In genomic region chr5:143287774-143288328, GRCm38 (mm10) we compare ENCODE assay signal across 8 mouse cellular contexts. TPM values are rescaled to one million over a fixed set of nuclear protein-coding genes. Genes with fewer than 3 reads are reported as not detected.
DNase-seq lines count a peak whose midpoint lies in the region; ATAC-seq and TF ChIP-seq lines count a peak whose summit lies in the region.

No protein-coding gene starts in this region.

- TF ChIP-seq POLR2A in kidney, adult 2 months (IDR thresholded peaks at IDR 0.05; ENCODE audit: low read depth, low read length), result no peak

- no peak for DNase-seq in kidney, adult 2 months
- no peak for DNase-seq in kidney, postnatal 25 days
- DNase-seq in thymus, postnatal 36 days, result peak; percentile 30 to 45
- DNase-seq in left cerebral cortex, postnatal 25 days (ENCODE audit: low spot score in 2 of 2), result no peak

- no peaks in the 10 kb centered on the region for H3K36me3 ChIP-seq in kidney, adult 2 months (ENCODE audit: control insufficient read depth, insufficient read depth, low read length)

- no peak overlapping the region for H3K27ac ChIP-seq in kidney, adult 2 months (ENCODE audit: insufficient read depth, low read depth, low read length)
- H3K27ac ChIP-seq in brown adipose tissue, adult 24 weeks (replicated peaks; ENCODE audit: low read depth, low read length), result no peak overlapping the region

- intact Hi-C loops in left cerebral cortex, postnatal 25 days (cut with DNase I), result no loop called here

- peak; percentile 66 for ATAC-seq in granulocyte monocyte progenitor cell, adult 5-6 weeks (replicated peaks; ENCODE audit: poor library complexity, severe bottlenecking)
- ATAC-seq in megakaryocyte, adult 5-6 weeks (ENCODE audit: poor library complexity, severe bottlenecking), result peak; percentile 62
- ATAC-seq in activated CD4-positive, CD25-positive, alpha-beta regulatory T cell, adult 4 months, result no peak

- WGBS in kidney, adult 2 months, result 15% methylated on average over 48 of the region's 48 CpGs

- no peaks in the 10 kb centered on the region; the same call in 1 of the 2 replicates for H3K27me3 ChIP-seq in kidney, adult 2 months (replicated peaks; ENCODE audit: control insufficient read depth, insufficient read depth, low read length)

- H3K4me3 ChIP-seq in kidney, adult 2 months (ENCODE audit: insufficient read depth, low read depth, low read length), result peak overlapping the region; percentile 10; the same call in 1 of the 2 replicates
- H3K4me3 ChIP-seq in brown adipose tissue, adult 24 weeks (ENCODE audit: insufficient read depth, low read depth, low read length), result peak overlapping the region; percentile 32

- H3K4me1 ChIP-seq in kidney, adult 2 months (ENCODE audit: control insufficient read depth, insufficient read depth, low read length), result no peaks in the 10 kb centered on the region
- H3K4me1 ChIP-seq in brown adipose tissue, adult 24 weeks (ENCODE audit: control insufficient read depth, insufficient read depth, insufficient read length, low read length), result no peaks in the 10 kb centered on the region

- TF ChIP-seq CTCF in kidney, adult 2 months (conservative IDR thresholded peaks at IDR 0.05; ENCODE audit: insufficient read depth, insufficient read length, low read depth, low read length), result no peak

RNA-seq across cellular contexts. Expression of gene Zfp853, which starts 5.6 kb away (rescaled TPM):
- polyA plus RNA-seq in kidney, adult 2 months (2012; rRNA removed), result 0.99 and 1.1 TPM in 2 replicates
- polyA plus RNA-seq in brown adipose tissue, adult 24 weeks (2012; ENCODE audit: insufficient read depth, insufficient read length, missing spikeins), result not detected in 2 replicates
- total RNA-seq in granulocyte monocyte progenitor cell, adult 5-6 weeks (2014; fragmentation: Nextera tagmentation), result not detected in 2 replicates
- total RNA-seq in granulocyte monocyte progenitor cell, adult 5-6 weeks (2017), result not detected in 2 replicates
- total RNA-seq in megakaryocyte, adult 5-6 weeks (2015), result 0.09 TPM in 1 of 2 replicates, not detected in the other
- total RNA-seq in megakaryocyte, adult 5-6 weeks (2017), result not detected in 2 replicates
- 1 to 10 TPM; 6.7 to 7.6 TPM for total RNA-seq in left cerebral cortex, postnatal 25 days (2021)
- polyA plus RNA-seq in activated CD4-positive, CD25-positive, alpha-beta regulatory T cell, adult 4 months (2017; shearing (Covaris generic)), result not detected

RNA-seq across cellular contexts. Expression of gene Zfp316, which starts 18.0 kb away (rescaled TPM):
- polyA plus RNA-seq in kidney, adult 2 months (2012; rRNA removed), result 4.5 and 6.4 TPM in 2 replicates
- 1.5 and 1.6 TPM in 2 replicates for polyA plus RNA-seq in brown adipose tissue, adult 24 weeks (2012; ENCODE audit: insufficient read depth, insufficient read length, missing spikeins)
- 2.8 and 3.5 TPM in 2 replicates for total RNA-seq in granulocyte monocyte progenitor cell, adult 5-6 weeks (2014; fragmentation: Nextera tagmentation)
- 2.7 and 3.5 TPM in 2 replicates for total RNA-seq in granulocyte monocyte progenitor cell, adult 5-6 weeks (2017)
- 0.32 and 0.47 TPM in 2 replicates for total RNA-seq in megakaryocyte, adult 5-6 weeks (2015)
- total RNA-seq in megakaryocyte, adult 5-6 weeks (2017), result 1.2 and 1.4 TPM in 2 replicates
- total RNA-seq in left cerebral cortex, postnatal 25 days (2021), result 10 to 100 TPM; 18.6 to 20.1 TPM
- under 1 TPM; 0.19 to 0.25 TPM for polyA plus RNA-seq in activated CD4-positive, CD25-positive, alpha-beta regulatory T cell, adult 4 months (2017; shearing (Covaris generic))

RNA-seq across cellular contexts. Expression of gene E130309D02Rik, which starts 27.3 kb away (rescaled TPM):
- 17.9 and 18.1 TPM in 2 replicates for polyA plus RNA-seq in kidney, adult 2 months (2012; rRNA removed)
- polyA plus RNA-seq in brown adipose tissue, adult 24 weeks (2012; ENCODE audit: insufficient read depth, insufficient read length, missing spikeins), result 11.5 and 14.1 TPM in 2 replicates
- total RNA-seq in granulocyte monocyte progenitor cell, adult 5-6 weeks (2014; fragmentation: Nextera tagmentation), result 40.5 and 47.3 TPM in 2 replicates
- 16.5 and 22.4 TPM in 2 replicates for total RNA-seq in granulocyte monocyte progenitor cell, adult 5-6 weeks (2017)
- total RNA-seq in megakaryocyte, adult 5-6 weeks (2015), result 22.4 TPM in 2 replicates
- 10.2 and 13.7 TPM in 2 replicates for total RNA-seq in megakaryocyte, adult 5-6 weeks (2017)
- total RNA-seq in left cerebral cortex, postnatal 25 days (2021), result 10 to 100 TPM; 24.4 to 24.7 TPM
- 1 to 10 TPM; 5.5 to 8.5 TPM for polyA plus RNA-seq in activated CD4-positive, CD25-positive, alpha-beta regulatory T cell, adult 4 months (2017; shearing (Covaris generic))

RNA-seq across cellular contexts. Expression of gene Zdhhc4, which starts 41.2 kb away (rescaled TPM):
- 80.6 and 85.0 TPM in 2 replicates for polyA plus RNA-seq in kidney, adult 2 months (2012; rRNA removed)
- 39.0 and 39.8 TPM in 2 replicates for polyA plus RNA-seq in brown adipose tissue, adult 24 weeks (2012; ENCODE audit: insufficient read depth, insufficient read length, missing spikeins)
- total RNA-seq in granulocyte monocyte progenitor cell, adult 5-6 weeks (2014; fragmentation: Nextera tagmentation), result 57.9 and 81.0 TPM in 2 replicates
- total RNA-seq in granulocyte monocyte progenitor cell, adult 5-6 weeks (2017), result 38.5 and 49.2 TPM in 2 replicates
- 48.5 and 55.0 TPM in 2 replicates for total RNA-seq in megakaryocyte, adult 5-6 weeks (2015)
- 22.3 and 24.6 TPM in 2 replicates for total RNA-seq in megakaryocyte, adult 5-6 weeks (2017)
- total RNA-seq in left cerebral cortex, postnatal 25 days (2021), result 10 to 100 TPM; 37.5 to 38.2 TPM
- polyA plus RNA-seq in activated CD4-positive, CD25-positive, alpha-beta regulatory T cell, adult 4 months (2017; shearing (Covaris generic)), result 10 to 100 TPM; 63.7 to 68.0 TPM

RNA-seq across cellular contexts. Expression of gene Zfp12, which starts 52.9 kb away (rescaled TPM):
- polyA plus RNA-seq in kidney, adult 2 months (2012; rRNA removed), result 8.5 and 9.6 TPM in 2 replicates
- polyA plus RNA-seq in brown adipose tissue, adult 24 weeks (2012; ENCODE audit: insufficient read depth, insufficient read length, missing spikeins), result 3.3 and 4.6 TPM in 2 replicates
- 7.6 and 8.6 TPM in 2 replicates for total RNA-seq in granulocyte monocyte progenitor cell, adult 5-6 weeks (2014; fragmentation: Nextera tagmentation)
- 10.6 and 12.6 TPM in 2 replicates for total RNA-seq in granulocyte monocyte progenitor cell, adult 5-6 weeks (2017)
- 1.5 and 3.1 TPM in 2 replicates for total RNA-seq in megakaryocyte, adult 5-6 weeks (2015)
- 6.4 and 6.7 TPM in 2 replicates for total RNA-seq in megakaryocyte, adult 5-6 weeks (2017)
- total RNA-seq in left cerebral cortex, postnatal 25 days (2021), result 10 to 100 TPM; 28.4 to 30.8 TPM
- polyA plus RNA-seq in activated CD4-positive, CD25-positive, alpha-beta regulatory T cell, adult 4 months (2017; shearing (Covaris generic)), result 1 to 10 TPM; 2.8 to 3.0 TPM

Comparison
In these comparisons a context has a peak if more than half of its experiments do, and no peak if none do; other contexts are left out.
1. DNase-seq: peak in thymus, postnatal 36 days (2 of 2); none in kidney, adult 2 months (single experiment), kidney, postnatal 25 days (0 of 2) and left cerebral cortex, postnatal 25 days (0 of 2).
2. RNA of gene Zfp853, which starts 5.6 kb away (total RNA-seq): 6.7 to 7.6 TPM in left cerebral cortex, postnatal 25 days; 0.09 TPM in megakaryocyte, adult 5-6 weeks and not detected in granulocyte monocyte progenitor cell, adult 5-6 weeks; every median in the first group is over 4 times any median in the second.
3. RNA of gene Zfp316, which starts 18.0 kb away (total RNA-seq): 18.6 to 20.1 TPM in left cerebral cortex, postnatal 25 days; 2.7 to 3.5 TPM in granulocyte monocyte progenitor cell, adult 5-6 weeks and 0.32 to 1.4 TPM in megakaryocyte, adult 5-6 weeks; every median in the first group is over 4 times any median in the second.